Mouse (Mus musculus) retina, postnatal 1 day (tissue): ENCODE results near the gene Trak1.

Source experiments
- DNase-seq: peaks from one replicate; pipeline ENCODE4 v3.0.0-alpha.2; 2012

The Trak1 gene

GRCm38 (mm10) chr9:121374076-121374863 lies 77.0 kb downstream of the Trak1 start:
- peak; percentile 86 for DNase-seq

- no peak for DNase-seq
Observed at GRCm38 (mm10) chr9:121374864-121375255, 77.6 kb downstream of the Trak1 start.

- DNase-seq: no peak
Observed at GRCm38 (mm10) chr9:121376094-121376493, 78.8 kb downstream of the Trak1 start.

GRCm38 (mm10) chr9:121380310-121380920 lies 83.1 kb downstream of the Trak1 start:
- no peak for DNase-seq

- DNase-seq: no peak
Observed at GRCm38 (mm10) chr9:121381678-121382297, 84.5 kb downstream of the Trak1 start.

GRCm38 (mm10) chr9:121382568-121382967 lies 85.3 kb downstream of the Trak1 start:
- DNase-seq: no peak

- DNase-seq: peak; percentile 88
Observed at GRCm38 (mm10) chr9:121383180-121383586, 85.9 kb downstream of the Trak1 start.

- DNase-seq: no peak
Observed at GRCm38 (mm10) chr9:121384620-121385019, 87.3 kb downstream of the Trak1 start.

- DNase-seq: peak; percentile 84
Observed at GRCm38 (mm10) chr9:121385091-121385748, 87.9 kb downstream of the Trak1 start.

- DNase-seq: no peak
Observed at GRCm38 (mm10) chr9:121385749-121386350, 88.5 kb downstream of the Trak1 start.

GRCm38 (mm10) chr9:121387539-121388272 lies 90.4 kb downstream of the Trak1 start:
- DNase-seq: no peak

GRCm38 (mm10) chr9:121388273-121388931 lies 91.1 kb downstream of the Trak1 start:
- no peak for DNase-seq

- DNase-seq: no peak
Observed at GRCm38 (mm10) chr9:121389258-121389657, 92.0 kb downstream of the Trak1 start.

GRCm38 (mm10) chr9:121391898-121392297 lies 94.6 kb downstream of the Trak1 start:
- DNase-seq: no peak

- DNase-seq: peak; percentile 82
Observed at GRCm38 (mm10) chr9:121392427-121392826, 95.1 kb downstream of the Trak1 start.

- DNase-seq: no peak
Observed at GRCm38 (mm10) chr9:121393104-121393503, 95.8 kb downstream of the Trak1 start.

- no peak for DNase-seq
Observed at GRCm38 (mm10) chr9:121394882-121395281, 97.6 kb downstream of the Trak1 start.

- DNase-seq: no peak
Observed at GRCm38 (mm10) chr9:121395812-121396211, 98.5 kb downstream of the Trak1 start.

- no peak for DNase-seq
Observed at GRCm38 (mm10) chr9:121398100-121398760, 100.9 kb downstream of the Trak1 start.

GRCm38 (mm10) chr9:121398761-121399160 lies 101.5 kb downstream of the Trak1 start:
- DNase-seq: peak; percentile 70

GRCm38 (mm10) chr9:121400608-121401007 lies 103.3 kb downstream of the Trak1 start:
- no peak for DNase-seq
